Mouse (Mus musculus) lung, adult 18-20 months (tissue): ENCODE measurements around the gene Olfr818.
"Not testable (repeated sequence)": the region's sequence is repeated elsewhere in the genome, so short reads cannot be mapped to it uniquely, and the experiment has no call there.

Experiments
- DNase-seq, 2 experiments: peaks; one replicate each; pipeline ENCODE4 v3.0.0; 2022; ENCODE audit warnings: mixed read lengths in 2 of 2

Olfr818 gene

GRCm38 (mm10) chr10:129949000-129949399, at the start of gene Olfr818:
Olfr818 (minus strand) TSS chr10:129949100.
- no peak for DNase-seq

- DNase-seq = not testable (repeated sequence)
These were observed 36.1 kb upstream of the Olfr818 start, which contains the start of gene Gm10310 for GRCm38 (mm10) chr10:129984962-129985361. Gm10310 (minus strand) TSS chr10:129985062.

- DNase-seq = not testable (repeated sequence)
These were observed 33.0 kb upstream of the Olfr818 start for GRCm38 (mm10) chr10:129981867-129982266.

GRCm38 (mm10) chr10:129976040-129976439, 27.1 kb upstream of the Olfr818 start, which contains the start of gene Olfr247:
Olfr247 (minus strand) TSS chr10:129976140.
- DNase-seq = not testable (repeated sequence)

GRCm38 (mm10) chr10:129972994-129973393, 24.1 kb upstream of the Olfr818 start:
- DNase-seq = not testable (repeated sequence)

- not testable (repeated sequence) for DNase-seq
These were observed 18.3 kb upstream of the Olfr818 start, which contains the start of gene Olfr819 for GRCm38 (mm10) chr10:129967166-129967565. Olfr819 (minus strand) TSS chr10:129967266.

- DNase-seq = not testable (repeated sequence)
These were observed 17.3 kb upstream of the Olfr818 start for GRCm38 (mm10) chr10:129966232-129966631.

- DNase-seq = no peak
These were observed 33.4 kb downstream of the Olfr818 start, which contains the start of gene Olfr816 for GRCm38 (mm10) chr10:129915497-129915896. Olfr816 (minus strand) TSS chr10:129915597.

GRCm38 (mm10) chr10:129905767-129906166, 43.1 kb downstream of the Olfr818 start, which contains the start of gene Olfr815:
Olfr815 (minus strand) TSS chr10:129905867.
- DNase-seq = not testable (repeated sequence)
